Mouse (Mus musculus) cerebellum, postnatal 25 days (tissue): ENCODE data around the gene Panx1.

ENCODE experiments used
- DNase-seq, 2 experiments: peaks; one replicate each; pipeline ENCODE4 v3.0.0; 2021; ENCODE audit warnings: mixed read lengths in 2 of 2

The Panx1 gene

GRCm38 (mm10) chr9:15045084-15045669 lies at the start of gene Panx1:
Gene Panx1, minus strand, starts transcription at chr9:15045478.
- DNase-seq: peak; percentile 64 to 67

- DNase-seq: no peak
Observed at GRCm38 (mm10) chr9:15068686-15069295, 23.5 kb upstream of the Panx1 start.

- no peak for DNase-seq
Observed at GRCm38 (mm10) chr9:15067995-15068685, 22.9 kb upstream of the Panx1 start.

GRCm38 (mm10) chr9:15064176-15064575 lies 18.9 kb upstream of the Panx1 start:
- no peak for DNase-seq

GRCm38 (mm10) chr9:15060847-15061246 lies 15.6 kb upstream of the Panx1 start:
- no peak for DNase-seq

GRCm38 (mm10) chr9:15060026-15060425 lies 14.7 kb upstream of the Panx1 start:
- DNase-seq: no peak

GRCm38 (mm10) chr9:15045740-15046139 lies 462 bp upstream of the Panx1 start:
- DNase-seq: no peak

GRCm38 (mm10) chr9:15044391-15045083 lies 741 bp downstream of the Panx1 start:
- no peak for DNase-seq

GRCm38 (mm10) chr9:15041556-15041955 lies 3.7 kb downstream of the Panx1 start:
- DNase-seq: no peak

GRCm38 (mm10) chr9:15039848-15040247 lies 5.4 kb downstream of the Panx1 start:
- no peak for DNase-seq

GRCm38 (mm10) chr9:15037704-15038103 lies 7.6 kb downstream of the Panx1 start:
- no peak for DNase-seq

- DNase-seq: no peak
Observed at GRCm38 (mm10) chr9:15037237-15037636, 8.0 kb downstream of the Panx1 start.

GRCm38 (mm10) chr9:15036807-15037206 lies 8.5 kb downstream of the Panx1 start:
- DNase-seq: no peak

GRCm38 (mm10) chr9:15036405-15036804 lies 8.9 kb downstream of the Panx1 start:
- no peak for DNase-seq

- no peak for DNase-seq
Observed at GRCm38 (mm10) chr9:15035979-15036378, 9.3 kb downstream of the Panx1 start.

- DNase-seq: no peak
Observed at GRCm38 (mm10) chr9:15034546-15035273, 10.6 kb downstream of the Panx1 start.

GRCm38 (mm10) chr9:15033568-15034160 lies 11.6 kb downstream of the Panx1 start:
- peak in 1 of 2 experiments; percentile 51 for DNase-seq

GRCm38 (mm10) chr9:15032797-15033196 lies 12.5 kb downstream of the Panx1 start:
- no peak for DNase-seq

GRCm38 (mm10) chr9:15030771-15031170 lies 14.5 kb downstream of the Panx1 start:
- DNase-seq: peak; percentile 81 to 87

- DNase-seq: peak; percentile 50 to 79
Observed at GRCm38 (mm10) chr9:15029025-15029727, 16.1 kb downstream of the Panx1 start.

- DNase-seq: no peak
Observed at GRCm38 (mm10) chr9:15027725-15028124, 17.6 kb downstream of the Panx1 start.

GRCm38 (mm10) chr9:15023049-15023448 lies 22.2 kb downstream of the Panx1 start:
- DNase-seq: no peak
